Mouse (Mus musculus) liver, adult 2 months (tissue): Measurements from ENCODE around the gene Pdia4. TPM values are rescaled to one million over a fixed set of nuclear protein-coding genes. Genes with fewer than 3 reads are reported as not detected.
"Not testable (repeated sequence)": the region's sequence is repeated elsewhere in the genome, so short reads cannot be mapped to it uniquely, and the experiment has no call there.

ENCODE experiments used
- DNase-seq: peaks from one replicate; pipeline ENCODE4 v3.0.0-alpha.2; 2011; ENCODE audit warnings: low read depth, low spot score; ENCODE audit errors: extremely low read depth
- H3K27ac ChIP-seq: fragments of 200-500 bp; replicated peaks from 2 replicates; pipeline ENCODE4 v1.5.1; 2012; ENCODE audit warnings: low read depth, mild to moderate bottlenecking, control low read depth, inconsistent platforms, low read length; ENCODE audit not compliant: insufficient read depth
- H3K27me3 ChIP-seq: fragments of 200-500 bp; 2 replicates; pipeline ENCODE4 v1.6.1; 2012; ENCODE audit warnings: mild to moderate bottlenecking, moderate library complexity, low read length, inconsistent platforms; ENCODE audit not compliant: control insufficient read depth, insufficient read depth
- H3K36me3 ChIP-seq: fragments of 200-500 bp; 2 replicates; pipeline ENCODE4 v1.6.1; 2012; ENCODE audit warnings: low read length, inconsistent platforms; ENCODE audit not compliant: control insufficient read depth, insufficient read depth
- H3K4me1 ChIP-seq: fragments of 200-500 bp; 2 replicates; pipeline ENCODE4 v1.6.1; 2011; ENCODE audit warnings: low read length; ENCODE audit not compliant: control insufficient read depth, insufficient read depth
- H3K4me3 ChIP-seq: fragments of 200-500 bp; 2 replicates; pipeline ENCODE4 v1.5.1; 2011; ENCODE audit warnings: low read depth, mild to moderate bottlenecking, control low read depth, low read length, moderate library complexity; ENCODE audit not compliant: insufficient read depth
- H3K79me2 ChIP-seq: fragments of 200-500 bp; 2 replicates; pipeline ENCODE4 v1.6.1; 2012; ENCODE audit warnings: inconsistent platforms, mild to moderate bottlenecking, low read length, moderate library complexity; ENCODE audit not compliant: control insufficient read depth, insufficient read depth
- H3K9ac ChIP-seq: fragments of 200-500 bp; 2 replicates; pipeline ENCODE4 v1.6.1; 2012; ENCODE audit warnings: low read depth, mild to moderate bottlenecking, control low read depth, inconsistent platforms, low read length
- WGBS: fragments of 180-500 bp; shearing (Covaris S2); methylation state at CpG from one replicate; pipeline ENCODE4 v1.1.7; 2018; 5-methylcytosine and 5-hydroxymethylcytosine counted together
- polyA plus RNA-seq: library from polyadenylated mRNA; depleted of rRNA; stranded (reverse); fragments of >200 nt; gene quantifications from 2 replicates; pipeline ENCODE4 v1.2.3, GENCODE M21; 2012
- total RNA-seq: library from RNA; depleted of rRNA; stranded (reverse); fragments of >200 nt; gene quantifications from 2 replicates; pipeline ENCODE4 v1.2.3, GENCODE M21; 2014

Pdia4 gene
- total and polyA plus RNA-seq, 2 experiments = 69.4 to 244 TPM

DNA sequence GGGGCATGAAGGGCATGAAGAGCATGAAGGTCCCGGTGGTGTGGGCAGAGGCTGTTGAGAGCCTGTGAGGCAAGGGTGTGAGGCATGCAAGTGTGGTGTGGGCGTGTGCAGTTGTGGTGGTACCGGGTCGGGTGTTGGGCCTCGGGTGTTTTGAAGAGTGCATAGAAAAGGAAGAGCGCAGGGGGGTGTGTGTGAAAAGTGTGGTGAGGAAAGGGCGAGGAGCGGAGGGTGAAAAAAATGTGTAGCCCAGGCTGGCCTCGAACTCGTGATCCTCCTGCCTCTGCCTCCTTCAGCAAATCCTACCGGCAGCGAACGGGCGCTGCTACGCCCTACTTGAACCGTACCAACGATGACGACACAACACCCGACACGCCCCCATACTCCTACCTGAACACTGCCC is 45.9 kb downstream of the Pdia4 start:
- H3K79me2 ChIP-seq, H3K27me3 ChIP-seq, DNase-seq, H3K9ac ChIP-seq, H3K4me1 ChIP-seq, H3K36me3 ChIP-seq, H3K27ac ChIP-seq, H3K4me3 ChIP-seq: not testable (repeated sequence)
- 48% methylated on average over 9 of the region's 20 CpGs for WGBS

- not testable (repeated sequence) for H3K4me3 ChIP-seq, H3K4me1 ChIP-seq, DNase-seq, H3K27ac ChIP-seq, H3K36me3 ChIP-seq, H3K79me2 ChIP-seq, H3K9ac ChIP-seq, H3K27me3 ChIP-seq
- WGBS = 87% methylated on average over 9 of the region's 10 CpGs
Observed at GRCm38 (mm10) chr6:47762686-47763085, 50.5 kb downstream of the Pdia4 start.

GRCm38 (mm10) chr6:47759406-47759805 is 53.8 kb downstream of the Pdia4 start:
- WGBS = 90% methylated on average over 14 of the region's 16 CpGs
- not testable (repeated sequence) for H3K9ac ChIP-seq, H3K27ac ChIP-seq, H3K4me1 ChIP-seq, H3K79me2 ChIP-seq, DNase-seq, H3K36me3 ChIP-seq, H3K27me3 ChIP-seq, H3K4me3 ChIP-seq

GRCm38 (mm10) chr6:47757849-47758248 is 55.4 kb downstream of the Pdia4 start:
- not testable (repeated sequence) for DNase-seq, H3K79me2 ChIP-seq, H3K4me1 ChIP-seq, H3K27me3 ChIP-seq, H3K36me3 ChIP-seq, H3K27ac ChIP-seq
- Histone ChIP-seq H3K9ac (0 out of 2 replicates have a peak overlapping the region, but pooled peaks have one; percentile 47), H3K4me3 (peak overlapping the region; percentile 30; the same call in 1 of the 2 replicates)
- 4% methylated on average over 20 of the region's 38 CpGs for WGBS

DNA sequence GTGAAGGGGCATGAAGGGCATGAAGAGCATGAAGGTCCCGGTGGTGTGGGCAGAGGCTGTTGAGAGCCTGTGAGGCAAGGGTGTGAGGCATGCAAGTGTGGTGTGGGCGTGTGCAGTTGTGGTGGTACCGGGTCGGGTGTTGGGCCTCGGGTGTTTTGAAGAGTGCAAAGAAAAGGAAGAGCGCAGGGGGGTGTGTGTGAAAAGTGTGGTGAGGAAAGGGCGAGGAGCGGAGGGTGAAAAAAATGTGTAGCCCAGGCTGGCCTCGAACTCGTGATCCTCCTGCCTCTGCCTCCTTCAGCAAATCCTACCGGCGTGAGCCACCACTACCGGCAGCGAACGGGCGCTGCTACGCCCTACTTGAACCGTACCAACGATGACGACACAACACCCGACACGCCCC is 55.8 kb downstream of the Pdia4 start:
- not testable (repeated sequence) for H3K4me3 ChIP-seq, H3K27me3 ChIP-seq, H3K27ac ChIP-seq, H3K79me2 ChIP-seq, H3K9ac ChIP-seq, H3K4me1 ChIP-seq, DNase-seq, H3K36me3 ChIP-seq
- WGBS = 12% methylated on average over 9 of the region's 22 CpGs

DNA sequence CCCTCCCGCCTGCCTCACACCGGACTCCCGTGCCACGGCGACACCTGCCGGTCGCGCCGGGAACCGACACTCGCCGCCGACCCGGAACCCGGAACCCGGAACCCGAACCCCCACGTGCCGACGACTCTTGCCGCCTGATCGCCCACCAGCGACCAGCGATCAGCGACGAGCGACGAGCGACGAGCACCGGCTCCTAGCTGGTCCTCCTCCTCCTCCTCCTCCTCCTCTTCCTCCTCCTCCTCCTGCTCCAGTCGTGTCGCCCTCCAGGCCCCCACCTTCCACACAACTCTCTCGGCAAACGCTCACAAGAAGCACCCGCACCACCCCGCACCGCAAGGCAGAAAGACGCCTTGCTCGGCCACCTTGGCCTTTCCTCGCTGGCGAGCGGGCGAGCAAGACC is 60.1 kb downstream of the Pdia4 start:
- 2% methylated on average over 11 of the region's 44 CpGs for WGBS

DNA sequence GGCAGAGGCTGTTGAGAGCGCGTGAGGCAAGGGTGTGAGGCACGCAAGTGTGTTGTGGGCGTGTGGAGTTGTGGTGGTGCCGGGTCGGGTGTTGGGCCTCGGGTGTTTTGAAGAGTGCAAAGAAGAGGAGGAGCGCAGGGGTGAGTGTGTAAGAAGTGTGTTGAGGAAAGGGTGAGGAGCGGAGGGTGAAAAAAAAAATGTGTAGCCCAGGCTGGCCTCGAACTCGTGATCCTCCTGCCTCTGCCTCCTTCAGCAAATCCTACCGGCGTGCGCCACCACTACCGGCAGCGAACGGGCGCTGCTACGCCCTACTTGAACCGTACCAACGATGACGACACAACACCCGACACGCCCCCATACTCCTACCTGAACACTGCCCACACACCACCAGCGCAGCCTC is 64.9 kb downstream of the Pdia4 start:
- not testable (repeated sequence) for H3K4me1 ChIP-seq, H3K79me2 ChIP-seq, DNase-seq, H3K9ac ChIP-seq, H3K4me3 ChIP-seq, H3K36me3 ChIP-seq, H3K27ac ChIP-seq, H3K27me3 ChIP-seq
- WGBS = 4% methylated on average over 14 of the region's 25 CpGs

More for the DNA sequence above, 60.1 kb downstream of the Pdia4 start:
- H3K27ac ChIP-seq, H3K79me2 ChIP-seq, H3K4me3 ChIP-seq, H3K36me3 ChIP-seq, H3K27me3 ChIP-seq, H3K4me1 ChIP-seq, DNase-seq, H3K9ac ChIP-seq: not testable (repeated sequence)

GRCm38 (mm10) chr6:47747886-47748285 is 65.3 kb downstream of the Pdia4 start:
- H3K4me1 ChIP-seq, DNase-seq: not testable (repeated sequence)
- 80% methylated on average over 4 of the region's 8 CpGs for WGBS

More at GRCm38 (mm10) chr6:47747886-47748285, 65.3 kb downstream of the Pdia4 start:
- not testable (repeated sequence) for H3K27me3 ChIP-seq, H3K27ac ChIP-seq, H3K36me3 ChIP-seq, H3K79me2 ChIP-seq, H3K4me3 ChIP-seq, H3K9ac ChIP-seq
